Mouse (Mus musculus) gastrocnemius, postnatal 10 days (tissue): ENCODE results near the gene Proser1. TPM values are rescaled to one million over a fixed set of nuclear protein-coding genes. Genes with fewer than 3 reads are reported as not detected.
A peak's percentile ranks its signal among the peaks of the same experiment; 100 is the strongest.

Experiments used
- DNase-seq: peaks from one replicate; pipeline ENCODE4 v3.0.0; 2021; ENCODE audit warnings: mixed read lengths
- long read RNA-seq, 2 experiments: library from polyadenylated mRNA; stranded (forward); transcript quantifications; one replicate each; pipeline ENCODE4 v2.0.0; 2021
- total RNA-seq, 2 experiments: library from RNA; stranded (reverse); gene quantifications; 2 replicates each; pipeline ENCODE4 v1.2.3; 2021

Proser1 gene
- 10 to 100 TPM in 1 of 2 experiments, 1 to 10 TPM in 1; 9.6 to 11.9 TPM for total RNA-seq
- long read RNA-seq, experiment 1, full-length matches to known transcripts = 5 of 6 reads
- long read RNA-seq, experiment 1, partial matches to known transcripts = 1 of 6 reads
- long read RNA-seq, experiment 1, other reads (novel, unspliced or antisense) = 0 of 6 reads
- long read RNA-seq, experiment 2, full-length matches to known transcripts = 2 of 5 reads
- long read RNA-seq, experiment 2, partial matches to known transcripts = 3 of 5 reads
- long read RNA-seq, experiment 2, other reads (novel, unspliced or antisense) = 0 of 5 reads

GRCm38 (mm10) chr3:53463046-53463764 is at the start of gene Proser1, which contains the start of gene Nhlrc3:
Proser1 (plus strand) TSS chr3:53463666.
Nhlrc3 (minus strand) TSS chr3:53463332.
- peak; percentile 94 for DNase-seq

- DNase-seq = peak; percentile 8
Observed at GRCm38 (mm10) chr3:53413959-53414358, 49.5 kb upstream of the Proser1 start.

- no peak for DNase-seq
Observed at GRCm38 (mm10) chr3:53416036-53416506, 47.4 kb upstream of the Proser1 start.

GRCm38 (mm10) chr3:53417701-53418100 is 45.8 kb upstream of the Proser1 start:
- DNase-seq = no peak

- DNase-seq = no peak
Observed at GRCm38 (mm10) chr3:53421656-53422055, 41.8 kb upstream of the Proser1 start.

GRCm38 (mm10) chr3:53422691-53423090 is 40.8 kb upstream of the Proser1 start:
- DNase-seq = no peak

GRCm38 (mm10) chr3:53423576-53423975 is 39.9 kb upstream of the Proser1 start:
- DNase-seq = no peak

- no peak for DNase-seq
Observed at GRCm38 (mm10) chr3:53434610-53435009, 28.9 kb upstream of the Proser1 start.

- DNase-seq = no peak
Observed at GRCm38 (mm10) chr3:53436550-53436949, 26.9 kb upstream of the Proser1 start.

- no peak for DNase-seq
Observed at GRCm38 (mm10) chr3:53445540-53445939, 17.9 kb upstream of the Proser1 start.

- no peak for DNase-seq
Observed at GRCm38 (mm10) chr3:53446801-53447200, 16.7 kb upstream of the Proser1 start.

GRCm38 (mm10) chr3:53448208-53448607 is 15.3 kb upstream of the Proser1 start:
- DNase-seq = no peak

GRCm38 (mm10) chr3:53450666-53451065 is 12.8 kb upstream of the Proser1 start:
- no peak for DNase-seq

- DNase-seq = no peak
Observed at GRCm38 (mm10) chr3:53452351-53452750, 11.1 kb upstream of the Proser1 start.

- no peak for DNase-seq
Observed at GRCm38 (mm10) chr3:53453346-53453745, 10.1 kb upstream of the Proser1 start.

- no peak for DNase-seq
Observed at GRCm38 (mm10) chr3:53454005-53454404, 9.5 kb upstream of the Proser1 start.

GRCm38 (mm10) chr3:53454561-53454960 is 8.9 kb upstream of the Proser1 start:
- DNase-seq = no peak

- no peak for DNase-seq
Observed at GRCm38 (mm10) chr3:53454984-53455383, 8.5 kb upstream of the Proser1 start.

- no peak for DNase-seq
Observed at GRCm38 (mm10) chr3:53457750-53458149, 5.7 kb upstream of the Proser1 start.

- DNase-seq = no peak
Observed at GRCm38 (mm10) chr3:53460106-53460505, 3.4 kb upstream of the Proser1 start.

- no peak for DNase-seq
Observed at GRCm38 (mm10) chr3:53462701-53463045, 793 bp upstream of the Proser1 start.

GRCm38 (mm10) chr3:53463765-53464114 is 274 bp downstream of the Proser1 start:
- DNase-seq = no peak

GRCm38 (mm10) chr3:53464146-53464698 is 756 bp downstream of the Proser1 start:
- no peak for DNase-seq
